Mouse (Mus musculus) lung, postnatal 0 days (tissue): ENCODE data around the gene P3h3.

ENCODE experiments used
- CTCF ChIP-seq: IDR thresholded peaks from 2 replicates; pipeline ENCODE4 v1.5.1; 2016; ENCODE audit warnings: antibody characterized with exemption, mild to moderate bottlenecking
- EP300 ChIP-seq: IDR thresholded peaks from 2 replicates; pipeline ENCODE4 v1.6.1; 2016; ENCODE audit warnings: antibody characterized with exemption, mild to moderate bottlenecking, control low read depth

DNA sequence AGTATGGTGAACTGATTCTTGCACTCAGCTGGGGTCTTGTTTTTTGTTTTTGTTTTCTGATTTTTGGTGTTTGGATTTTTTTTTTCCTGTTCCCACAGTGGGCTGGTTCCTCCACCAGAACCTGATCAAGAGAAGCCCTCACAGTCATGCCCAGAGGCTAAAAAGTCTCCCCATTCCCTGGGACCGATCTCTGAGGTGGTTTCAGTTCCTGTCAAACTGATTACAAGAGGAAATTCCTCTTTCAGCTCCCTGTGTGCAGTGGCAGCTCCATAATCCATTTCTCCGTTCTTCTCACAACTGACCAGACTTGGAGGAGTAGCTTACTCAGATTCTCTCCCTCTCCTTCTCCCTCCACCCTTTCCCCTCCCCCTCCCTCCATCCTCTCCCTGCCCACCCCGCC is 16.8 kb upstream of the P3h3 start:
- TF ChIP-seq EP300 (no peak), CTCF (0 out of 2 replicates have a peak, but pooled peaks have one; percentile 15)
